Mouse (Mus musculus): ENCODE data around the gene Add3.

Add3 gene

DNA sequence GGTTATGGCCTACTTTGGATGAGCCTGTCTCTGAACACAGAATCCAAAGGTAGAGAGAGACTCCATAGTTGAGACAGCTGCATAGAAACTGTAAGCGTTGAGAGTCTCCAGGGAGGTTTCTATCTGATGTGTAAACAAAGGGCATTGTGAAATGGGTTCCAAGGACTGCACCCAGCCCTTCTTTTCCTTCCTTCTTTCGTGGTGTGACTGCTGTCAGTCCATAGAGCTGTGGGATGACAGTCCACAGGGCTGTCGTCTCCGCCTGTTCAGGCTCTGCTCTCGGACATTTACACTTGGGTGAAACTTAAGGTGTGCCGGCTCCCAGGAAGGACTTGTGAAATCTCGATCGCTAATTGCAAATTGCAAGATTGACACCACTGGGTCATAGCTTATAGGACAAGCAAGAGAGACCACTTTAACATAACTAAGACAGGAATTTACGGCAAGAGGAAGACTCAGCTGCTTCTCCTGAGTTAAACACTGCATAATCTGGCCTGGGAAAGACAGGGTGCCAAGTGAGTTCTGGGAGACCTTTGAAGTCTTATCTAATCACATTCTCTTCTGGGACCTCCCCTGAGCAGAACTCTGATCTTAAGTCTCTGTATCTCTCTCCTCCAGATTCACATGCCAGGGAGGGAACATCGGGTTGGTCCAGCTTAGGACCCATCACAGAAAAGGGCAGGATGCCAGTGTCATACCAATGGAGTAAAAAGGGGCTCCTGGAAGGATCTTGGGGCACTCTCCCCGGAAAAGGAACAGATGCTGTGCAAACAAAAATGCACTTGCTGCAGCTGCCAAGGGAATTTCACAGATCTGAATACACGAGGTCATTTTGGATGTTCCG lies 11.5 kb upstream of the Add3 start:
- in situ Hi-C loops (cut with MboI, MseI): no loop called here

DNA sequence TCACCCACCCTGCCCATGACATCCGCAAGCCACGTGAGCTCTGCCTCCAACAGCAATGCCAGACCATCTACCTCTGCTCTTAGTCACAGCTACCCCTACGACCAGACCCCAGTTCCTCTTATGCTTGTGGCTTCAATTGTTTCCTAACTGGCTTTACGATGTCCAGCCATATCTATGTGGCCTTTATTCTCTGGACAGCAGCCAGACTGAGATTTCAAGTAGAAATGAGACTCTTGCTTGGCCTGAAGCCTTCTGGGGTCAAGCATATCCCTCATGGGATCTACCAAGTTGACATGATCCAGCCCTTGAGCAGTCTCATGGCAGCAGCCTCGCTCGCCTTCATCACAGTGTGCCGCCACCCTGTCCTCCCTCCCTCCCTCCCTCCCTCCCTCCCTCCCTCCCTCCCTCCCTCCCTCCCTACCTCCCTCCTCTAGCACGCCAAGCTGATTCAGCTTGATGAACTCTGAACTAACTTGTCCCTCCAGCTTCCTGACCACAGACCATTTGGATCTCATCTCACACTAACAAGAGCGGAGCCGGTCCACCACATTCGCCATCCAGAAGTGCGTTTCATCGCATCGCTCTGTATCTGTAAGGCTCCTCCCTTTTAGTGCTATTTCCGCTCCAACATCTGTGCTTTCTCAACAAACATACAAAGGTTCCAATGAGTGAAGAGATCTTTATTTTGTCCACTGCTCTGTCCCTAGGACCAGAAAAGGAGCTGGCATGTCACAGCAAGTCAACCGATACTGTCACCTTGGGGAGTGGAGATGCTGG lies 9.7 kb upstream of the Add3 start:
- in situ Hi-C loops (cut with MboI, MseI): no loop called here

DNA sequence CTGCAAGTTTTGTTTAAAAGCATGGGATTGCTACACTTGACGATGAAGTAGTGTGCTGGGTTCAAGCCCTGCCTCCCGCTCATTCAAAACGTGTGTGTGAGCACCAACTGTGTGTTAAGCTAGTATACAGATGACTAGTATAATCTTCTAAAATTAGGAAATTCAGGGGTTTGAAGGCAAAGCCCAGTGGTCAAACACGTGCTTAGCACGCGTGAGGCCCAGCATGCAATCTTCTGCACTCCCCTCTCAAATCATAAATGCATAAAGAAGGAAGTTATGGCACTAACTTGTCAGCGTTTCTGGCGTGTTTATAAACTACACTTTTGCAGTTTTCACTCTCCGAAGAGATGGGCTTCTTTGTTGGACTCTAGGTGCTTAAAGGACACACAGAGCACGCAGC lies 7.8 kb upstream of the Add3 start:
- in situ Hi-C loops (cut with MboI, MseI): no loop called here

DNA sequence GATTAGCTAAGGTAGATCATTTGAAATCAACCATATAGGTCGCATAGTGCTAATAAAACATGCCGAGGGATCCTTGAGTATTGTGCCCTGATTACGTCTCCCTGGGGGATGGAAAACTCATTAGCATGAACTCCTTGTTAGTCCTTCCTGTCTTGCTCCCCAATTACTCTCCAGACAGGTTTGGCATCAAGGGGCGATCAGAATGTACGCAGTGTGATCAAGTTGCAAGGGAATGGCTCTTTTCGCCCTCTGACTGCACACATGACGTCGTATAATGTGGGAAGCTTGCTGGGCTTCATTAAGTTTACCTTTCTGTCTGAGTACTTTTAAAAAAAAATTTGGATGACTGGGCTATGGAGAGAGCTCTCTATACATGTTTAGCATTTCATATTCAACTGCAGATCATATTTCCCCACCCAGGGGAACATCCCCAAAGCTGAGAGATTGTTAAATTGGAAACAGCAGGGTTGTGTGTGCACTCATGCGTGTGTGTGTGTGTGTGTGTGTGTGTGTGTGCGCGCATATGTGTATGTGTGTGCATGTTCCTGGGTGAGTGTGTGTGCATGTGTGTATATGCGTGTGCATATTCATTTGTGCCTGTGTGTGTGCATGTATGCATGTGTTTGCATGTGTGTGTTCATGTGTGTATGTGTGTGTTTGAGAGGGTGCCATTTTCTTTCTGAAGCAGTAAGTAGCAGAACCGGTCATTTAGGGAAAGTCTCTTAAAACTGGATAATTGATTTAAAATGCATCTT lies 3.7 kb upstream of the Add3 start:
- in situ Hi-C loops (cut with MboI, MseI): no loop called here

DNA sequence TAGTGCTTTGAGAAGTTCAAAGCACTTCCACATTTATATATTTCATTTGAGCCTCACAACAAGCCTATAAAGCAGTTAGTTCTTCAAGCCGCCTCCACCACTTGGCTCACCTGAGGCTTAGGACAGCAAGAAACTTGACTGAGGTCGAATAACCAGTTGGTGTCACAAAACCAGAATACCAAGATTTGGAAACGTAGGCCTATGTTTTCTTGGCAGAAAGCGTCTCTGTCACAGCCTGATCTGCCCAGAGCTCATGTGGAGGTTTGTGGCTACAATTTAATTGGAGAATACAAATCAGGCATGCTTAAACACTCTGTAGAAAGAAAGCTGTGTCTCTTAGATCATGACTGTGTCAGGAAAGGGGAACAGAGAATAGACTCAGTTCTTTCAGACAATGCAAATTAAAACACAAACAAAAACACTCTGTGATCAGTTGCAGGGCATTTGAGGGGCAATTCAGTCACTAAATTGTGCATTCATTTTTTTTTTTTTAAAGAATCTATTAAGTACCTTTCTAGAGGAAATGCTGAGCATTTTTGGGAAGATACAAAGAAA lies 3.0 kb upstream of the Add3 start:
- in situ Hi-C loops (cut with MboI, MseI): no loop called here

DNA sequence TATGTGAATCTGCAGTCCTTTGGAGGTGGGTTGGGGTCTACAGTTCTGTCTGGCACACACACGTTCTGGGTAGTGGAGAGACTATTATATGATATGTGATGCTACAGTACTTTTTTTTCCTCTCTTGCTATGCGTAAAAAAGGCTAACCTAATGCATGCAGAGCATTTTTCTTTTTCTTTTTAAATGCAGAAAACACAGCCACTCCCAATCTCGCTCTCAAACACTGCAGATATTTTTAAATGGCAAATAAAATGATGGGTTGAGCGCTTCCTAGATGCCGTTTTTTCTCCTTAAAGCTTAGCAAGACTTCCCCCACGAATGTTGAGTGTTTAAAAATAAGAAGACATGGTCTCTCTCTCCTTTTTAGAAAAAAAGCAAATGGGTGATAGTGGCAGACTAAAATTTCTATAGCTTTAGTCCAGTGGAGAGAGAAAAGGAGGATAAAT lies 584 bp downstream of the Add3 start:
- in situ Hi-C loops (cut with MboI, MseI): no loop called here

DNA sequence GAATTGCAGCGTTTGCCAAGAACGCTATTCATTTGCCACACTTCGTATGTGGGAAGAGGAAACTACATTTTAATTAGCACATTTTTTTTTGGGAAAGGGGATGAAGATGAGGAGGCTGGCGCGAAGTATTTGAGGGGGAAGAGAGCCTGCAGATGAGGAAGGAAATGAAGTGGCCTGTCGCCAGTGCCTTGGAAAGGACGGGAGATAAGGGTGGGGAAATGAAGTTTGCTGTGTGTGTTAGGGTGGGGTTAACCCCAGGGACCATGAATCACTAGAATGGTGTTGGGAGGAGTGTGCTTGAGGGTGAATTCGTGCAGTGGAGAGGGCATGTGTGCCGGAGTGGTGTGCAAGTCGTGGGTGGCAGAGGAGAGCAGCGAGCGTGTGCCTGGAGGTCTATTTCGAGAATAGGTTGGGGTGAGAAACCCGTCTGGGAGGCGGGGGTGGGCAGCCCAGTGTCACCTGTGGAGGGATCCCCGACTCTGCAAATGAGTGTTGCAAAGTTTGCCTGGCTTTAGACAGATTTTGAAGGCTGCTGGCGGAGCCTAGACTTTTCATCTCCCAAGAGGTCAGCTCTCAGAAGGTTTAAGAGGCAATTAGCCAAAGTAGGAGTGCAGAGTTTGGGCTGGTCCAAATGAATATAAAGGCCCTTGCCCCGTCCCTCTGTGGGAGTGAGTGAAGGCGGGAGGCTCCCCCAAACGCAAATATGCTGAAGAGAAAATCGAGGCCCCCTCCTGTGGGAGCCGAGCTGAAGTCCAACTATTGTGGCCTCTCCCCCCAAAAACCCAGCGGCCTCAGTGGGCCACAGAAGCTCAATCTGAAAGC lies 1.2 kb downstream of the Add3 start:
- in situ Hi-C loops (cut with MboI, MseI): no loop called here

DNA sequence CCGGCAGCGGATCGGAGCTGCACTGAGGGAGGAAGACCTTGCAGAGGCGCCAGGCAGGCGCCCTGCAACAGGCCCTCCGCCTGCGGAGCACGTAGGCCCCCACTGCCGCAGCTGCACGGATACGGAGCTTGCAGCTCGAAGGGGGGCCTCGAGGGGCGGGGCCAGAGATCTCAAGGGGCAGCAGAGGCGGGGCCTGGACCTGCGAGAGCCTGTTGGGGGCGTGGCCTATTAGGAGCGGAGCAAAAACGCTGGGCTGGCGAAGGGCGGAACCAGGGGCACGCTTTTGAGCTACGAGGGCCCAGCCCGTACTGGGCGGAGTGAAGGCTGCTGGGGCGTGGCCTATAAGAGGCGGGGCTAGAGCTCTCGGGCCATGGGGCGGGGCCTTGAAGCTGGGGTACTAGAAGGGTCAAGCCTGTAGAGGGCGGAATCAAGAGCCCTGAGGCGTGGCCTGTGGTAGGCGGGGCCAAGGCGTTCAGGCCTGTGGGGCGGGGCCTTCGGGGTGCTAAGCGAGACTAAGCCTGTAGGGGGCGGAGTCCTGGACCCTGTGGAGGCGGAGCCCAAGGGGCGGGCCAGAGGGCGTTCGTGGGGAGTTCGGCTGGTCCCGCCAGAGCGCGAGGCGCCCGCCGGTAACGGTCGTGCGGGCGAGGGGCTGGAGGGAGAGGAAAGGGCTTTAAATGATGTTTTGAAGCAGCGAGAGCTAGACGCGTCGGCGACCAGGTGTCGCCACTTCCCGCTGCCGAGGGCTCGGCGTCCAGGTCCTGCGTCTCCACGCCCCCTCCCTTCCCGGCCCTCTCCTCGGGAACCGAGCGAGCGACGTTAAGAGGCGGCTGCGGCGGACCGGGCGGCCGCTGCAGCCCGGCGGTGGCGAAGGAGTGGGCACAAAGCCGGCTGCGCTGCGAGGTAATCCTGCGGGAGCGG lies 2.2 kb downstream of the Add3 start:
- in situ Hi-C loops (cut with MboI, MseI): no loop called here

DNA sequence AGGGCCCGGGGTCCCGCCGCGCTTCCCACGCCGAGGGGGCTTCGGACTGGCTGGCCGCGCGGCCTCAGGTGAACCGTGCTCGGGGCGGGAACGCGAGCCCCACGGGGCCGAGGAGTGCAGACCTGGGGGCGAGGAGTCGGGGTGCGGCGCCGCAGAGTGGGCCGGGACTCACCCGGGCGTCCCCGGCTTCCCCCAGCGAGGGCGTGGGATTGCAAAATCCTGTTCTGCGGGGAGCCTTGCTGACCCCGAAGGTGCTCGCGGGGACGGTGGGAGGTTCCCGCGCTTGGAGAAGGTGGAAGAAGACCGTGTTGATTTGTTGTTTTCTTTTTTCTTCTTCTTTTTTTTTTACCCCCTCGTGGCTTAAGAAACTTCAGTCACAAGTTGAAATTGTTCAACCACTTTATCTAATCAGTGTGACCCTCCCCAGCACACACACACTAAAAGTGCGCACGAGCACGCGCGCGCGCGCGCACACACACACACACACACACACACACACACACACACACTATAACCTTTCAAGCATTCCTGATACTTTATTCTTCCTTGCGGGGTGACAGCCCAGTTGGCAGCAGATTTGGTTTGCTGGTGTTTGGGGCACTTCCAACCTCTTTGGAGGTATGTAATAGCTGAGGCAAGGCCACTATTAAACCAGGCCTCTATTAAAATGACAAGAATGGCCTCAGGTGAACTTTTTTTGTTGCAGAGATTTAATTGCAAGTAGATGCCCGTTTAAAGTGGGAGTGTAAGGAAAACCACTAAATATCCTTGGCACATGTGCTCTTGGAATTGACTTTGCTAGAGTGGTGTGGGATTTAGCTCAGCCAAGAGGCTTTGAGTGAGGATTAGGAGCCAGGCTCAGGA lies 3.1 kb downstream of the Add3 start:
- in situ Hi-C loops (cut with MboI, MseI): no loop called here

DNA sequence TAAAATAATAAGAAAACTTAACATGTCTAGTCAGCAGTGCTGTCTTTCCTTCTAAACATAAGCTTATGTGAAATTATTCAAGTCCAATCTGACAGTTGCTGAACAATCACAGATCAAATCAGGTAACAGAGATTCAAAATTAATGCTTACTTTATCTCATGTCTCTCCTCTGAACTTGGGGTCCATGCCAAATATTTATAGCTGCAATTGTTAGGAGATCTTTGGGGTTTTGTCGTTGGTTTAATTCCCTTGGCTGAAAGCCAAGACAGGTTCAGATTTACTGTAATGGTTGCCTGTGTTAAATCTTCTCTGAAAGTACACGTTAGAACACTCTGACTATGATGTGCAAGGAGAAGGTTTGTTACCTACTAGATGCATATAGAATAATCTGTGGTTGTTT lies 4.8 kb downstream of the Add3 start:
- in situ Hi-C loops (cut with MboI, MseI): no loop called here

DNA sequence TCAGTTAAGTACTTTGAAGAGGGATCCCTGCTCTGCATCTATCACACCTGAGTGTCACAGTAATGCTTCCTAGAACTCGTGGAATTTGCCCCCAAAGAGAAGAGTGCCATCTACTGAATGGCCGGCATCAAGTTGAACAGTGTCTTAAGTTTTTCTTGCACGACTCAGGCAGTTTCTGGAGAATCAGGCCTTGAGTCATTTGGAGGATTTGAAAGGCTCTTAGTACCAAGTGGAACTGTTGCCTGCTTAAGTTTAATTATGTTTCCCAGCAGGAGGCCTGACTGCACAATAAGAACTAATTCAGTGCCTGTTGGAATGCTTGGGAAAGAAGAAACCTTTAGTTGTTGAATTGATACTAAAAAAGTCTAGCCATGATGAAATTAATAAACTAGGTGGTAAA lies 9.1 kb downstream of the Add3 start:
- in situ Hi-C loops (cut with MboI, MseI): no loop called here

DNA sequence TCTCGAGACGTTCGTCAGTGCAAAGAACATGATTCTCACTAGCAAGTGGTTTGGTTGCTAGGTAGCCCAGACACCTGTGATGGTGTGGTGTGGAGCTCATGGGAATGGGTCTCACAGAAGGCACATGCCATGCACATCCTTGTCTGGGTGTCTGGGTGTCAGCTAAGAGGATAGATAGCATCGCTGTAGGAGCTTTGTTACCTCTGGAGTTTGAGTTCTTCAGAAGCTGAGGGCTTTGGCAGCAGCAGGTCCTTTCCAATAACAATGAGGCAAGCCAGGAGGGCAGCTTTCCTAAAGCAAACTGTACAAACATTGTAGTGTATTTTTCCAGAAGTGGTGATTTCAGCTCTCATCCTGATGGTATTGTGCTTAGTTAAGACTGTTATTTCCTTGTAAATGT lies 12.2 kb downstream of the Add3 start:
- in situ Hi-C loops (cut with MboI, MseI): no loop called here

DNA sequence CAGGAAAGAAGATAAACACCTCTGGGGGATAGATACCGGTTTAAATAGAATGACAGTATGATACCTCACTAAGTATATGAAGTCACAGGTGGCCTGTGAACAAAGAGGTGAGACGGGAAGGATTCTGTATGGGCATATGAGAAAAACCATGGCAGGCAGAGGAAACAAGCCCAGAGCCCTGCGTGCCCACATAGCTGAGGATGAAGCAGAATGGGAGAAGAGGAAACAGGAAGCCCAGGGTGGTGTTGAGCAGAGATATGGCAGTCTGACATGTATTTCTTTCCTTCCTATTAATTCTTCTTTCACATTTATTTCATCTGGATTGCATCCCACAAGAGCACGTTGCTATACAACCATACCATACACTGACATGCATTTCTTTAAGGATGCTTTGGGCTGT lies 12.9 kb downstream of the Add3 start:
- in situ Hi-C loops (cut with MboI, MseI): no loop called here

DNA sequence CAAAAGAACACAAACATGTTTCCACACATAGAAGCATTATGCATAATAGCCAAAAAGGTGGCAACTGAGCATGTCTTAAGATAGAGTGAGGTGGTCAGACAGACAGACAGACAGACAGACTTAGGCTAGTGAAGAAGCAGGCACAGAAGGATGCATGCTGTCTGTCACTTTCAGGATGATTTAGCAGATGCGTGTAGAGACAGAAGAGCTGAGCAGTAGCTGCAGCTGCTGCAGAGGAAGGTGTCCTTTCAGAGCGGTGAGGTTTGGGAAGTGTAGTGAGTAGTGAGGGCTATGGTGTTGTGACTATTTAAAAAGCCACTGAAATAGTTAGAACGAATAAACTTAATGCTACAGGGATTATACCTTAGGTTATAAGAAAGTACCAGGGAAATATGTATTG lies 13.9 kb downstream of the Add3 start:
- in situ Hi-C loops (cut with MboI, MseI): no loop called here

DNA sequence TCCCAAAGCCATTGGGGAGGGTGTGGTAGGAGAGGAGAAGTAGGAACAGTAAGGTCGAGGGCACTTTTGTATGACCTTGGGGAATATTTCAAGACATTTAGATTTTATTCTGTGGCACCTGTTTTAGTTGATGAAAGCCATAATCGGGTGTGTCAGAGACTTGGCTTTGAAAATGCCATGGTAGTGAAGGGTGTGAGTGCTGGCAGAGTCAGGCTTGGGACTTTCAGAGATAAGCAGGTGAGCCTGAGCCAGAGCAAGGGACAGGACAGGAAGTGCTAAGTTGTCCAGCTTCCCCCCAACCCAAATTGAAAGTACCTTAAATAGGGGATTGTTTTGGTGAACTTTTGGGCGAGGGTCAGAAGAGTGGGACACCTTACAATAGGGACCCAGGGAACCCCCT lies 16.1 kb downstream of the Add3 start:
- in situ Hi-C loops (cut with MboI, MseI): no loop called here

DNA sequence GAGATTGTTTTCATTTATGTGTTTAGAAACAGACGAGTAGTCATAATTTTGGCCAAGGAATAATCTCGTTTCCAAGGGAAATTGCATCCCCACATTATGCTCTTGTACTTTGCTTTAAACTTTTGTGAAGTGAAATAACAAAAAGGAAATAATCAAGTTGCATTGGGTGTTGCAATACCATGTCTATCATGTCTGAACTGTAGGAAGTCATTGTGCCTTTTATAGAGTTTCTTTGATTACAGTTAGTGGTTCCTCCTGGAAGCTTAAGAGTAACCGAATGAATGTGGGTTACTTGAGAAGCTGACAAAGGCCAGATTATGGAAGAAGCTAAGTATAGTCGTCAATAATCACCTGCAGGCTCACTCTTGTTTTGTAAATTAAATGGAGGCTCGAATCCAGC lies 16.9 kb downstream of the Add3 start:
- in situ Hi-C loops (cut with MboI, MseI): no loop called here

DNA sequence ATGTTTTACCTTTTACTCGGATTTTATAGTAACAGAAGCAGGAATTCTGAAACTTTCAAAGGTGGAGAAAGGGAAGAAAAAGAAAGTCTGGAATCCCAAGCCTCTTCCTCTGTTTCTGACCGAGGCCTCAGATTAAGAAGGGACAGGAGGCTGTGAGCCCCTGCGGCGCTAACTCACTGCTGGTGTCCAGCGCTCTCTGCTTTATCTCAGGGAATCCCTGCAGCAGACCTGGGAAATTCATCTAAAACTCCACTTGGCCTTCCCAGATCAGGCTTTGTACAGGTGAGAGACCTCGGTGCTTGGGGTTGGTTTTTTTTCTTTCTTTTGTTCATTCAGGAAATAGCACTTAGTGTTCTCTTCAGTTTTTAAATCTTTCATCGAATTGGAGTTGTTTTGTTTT lies 19.1 kb downstream of the Add3 start:
- in situ Hi-C loops (cut with MboI, MseI): no loop called here

DNA sequence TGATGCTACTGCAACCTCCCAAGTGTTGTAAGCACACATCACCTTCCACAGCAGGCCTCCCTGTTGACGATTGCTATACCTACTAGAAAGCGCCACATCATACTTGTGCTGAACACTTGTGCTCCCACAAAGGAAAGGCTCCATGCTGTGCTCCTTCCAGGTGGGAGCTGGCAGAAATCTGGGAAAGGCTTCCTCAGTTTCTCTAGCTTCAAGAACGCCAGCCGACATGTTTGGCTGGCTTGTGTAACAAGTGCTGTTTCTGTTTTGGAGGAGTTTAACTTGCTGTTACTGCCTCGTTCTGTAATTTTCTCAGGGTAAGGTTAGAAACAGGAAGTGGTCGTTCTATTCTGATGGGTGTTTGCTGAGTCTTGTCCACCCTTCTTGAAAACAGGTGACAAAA lies 22.7 kb downstream of the Add3 start:
- in situ Hi-C loops (cut with MboI, MseI): no loop called here

DNA sequence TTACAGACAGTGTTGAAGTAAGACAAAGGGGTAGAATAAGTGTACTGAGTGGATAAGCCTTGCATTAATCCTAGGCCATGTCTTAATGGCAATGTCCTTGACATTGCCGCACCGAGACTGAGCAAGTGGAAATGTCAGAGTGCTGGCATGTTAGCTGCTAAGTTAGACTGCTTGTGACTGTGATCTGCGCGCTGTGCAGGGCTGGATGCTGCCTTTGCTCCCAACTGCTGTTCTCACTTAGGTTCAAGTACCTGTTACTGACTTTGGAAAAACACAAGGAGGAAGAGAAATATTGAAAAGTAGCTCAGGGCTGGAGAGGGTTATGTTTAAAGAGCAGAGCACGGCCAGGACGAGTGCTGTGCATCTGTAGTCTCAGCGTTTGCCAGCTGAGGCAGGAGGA lies 24.4 kb downstream of the Add3 start:
- in situ Hi-C loops (cut with MboI, MseI): no loop called here

All from regulatory T cell (primary cell).